Mouse (Mus musculus) right cerebral cortex, adult 2 months (tissue): ENCODE data around the gene Pars2.

ENCODE experiments used
- DNase-seq, 2 experiments: peaks; one replicate each; pipeline ENCODE4 v3.0.0; 2021 to 2022; ENCODE audit warnings: low spot score in 2 of 2

Gene Pars2

DNA sequence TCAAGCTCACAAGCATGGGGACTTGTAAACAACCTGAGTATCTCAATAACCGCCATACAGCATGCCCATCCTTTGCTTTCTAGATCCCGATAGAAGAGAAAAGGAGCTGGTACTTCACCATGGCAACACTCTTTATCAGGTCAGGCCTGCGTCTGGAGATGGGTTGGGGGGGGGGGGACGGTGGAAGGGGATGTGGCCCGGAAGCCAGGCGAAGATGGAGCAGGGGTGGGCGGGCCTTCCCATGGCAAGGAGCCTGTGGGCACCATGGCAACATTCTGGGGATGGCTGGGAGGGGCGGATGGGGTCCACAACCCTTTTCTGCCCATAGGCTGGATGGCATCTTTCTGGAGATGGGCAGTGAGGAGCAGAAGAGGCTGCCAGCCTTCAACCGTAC, 16.8 kb upstream of the Pars2 start:
- no peak for DNase-seq

DNA sequence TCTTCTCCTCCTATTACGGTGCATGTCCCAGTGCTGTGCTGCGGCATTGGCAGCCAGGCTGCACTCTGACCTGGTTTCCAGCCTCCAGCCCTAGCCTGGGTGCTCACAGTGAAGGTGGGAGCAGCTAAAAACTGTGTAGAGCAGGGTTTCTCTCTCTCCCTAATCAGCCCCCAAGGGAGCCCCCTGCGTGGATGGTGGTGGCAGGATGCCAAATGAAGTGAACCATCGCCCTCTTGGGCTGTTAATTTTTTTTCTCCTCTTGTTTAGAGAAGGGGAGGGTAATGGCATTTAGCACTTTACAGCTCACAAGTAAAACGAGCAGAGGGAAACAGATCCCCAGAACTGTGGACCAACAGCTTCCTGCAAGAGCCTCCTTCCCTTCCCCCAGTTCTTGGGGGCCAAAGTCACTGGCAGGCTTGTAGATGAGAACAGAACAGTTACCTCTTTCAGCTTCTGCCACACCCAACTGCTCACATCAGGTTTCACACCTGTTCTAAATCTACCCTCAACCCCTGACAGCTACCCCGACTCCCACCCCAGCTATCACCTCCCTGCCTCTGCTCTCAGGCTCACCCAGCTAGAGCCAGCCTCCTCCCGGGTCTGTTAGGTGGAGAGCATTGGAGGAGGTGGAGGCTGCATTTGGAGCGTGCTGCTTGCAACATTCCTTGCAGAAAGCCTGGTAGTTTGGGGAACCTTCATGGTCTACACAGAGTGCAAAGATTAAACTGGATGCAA, 7.2 kb upstream of the Pars2 start:
- DNase-seq, result no peak

DNA sequence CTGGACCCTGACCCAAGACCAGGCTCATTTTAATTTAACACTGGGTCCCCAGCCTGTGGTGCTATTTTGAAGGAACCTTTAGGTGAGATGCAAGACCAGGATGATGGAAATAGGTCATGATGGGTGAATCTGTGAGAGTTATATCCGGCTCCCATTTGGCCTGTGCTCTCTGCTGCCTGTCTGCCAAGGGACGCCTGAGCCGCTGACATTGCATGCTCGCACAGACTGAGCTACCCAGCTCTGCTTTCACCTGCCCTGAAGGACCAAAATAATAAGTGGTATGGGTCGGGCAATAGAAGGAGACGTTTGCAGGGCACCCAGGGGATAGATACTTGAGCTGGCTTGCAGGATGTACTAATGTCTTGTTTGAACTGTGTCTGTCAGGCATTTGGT, 6.7 kb upstream of the Pars2 start:
- DNase-seq, result no peak

DNA sequence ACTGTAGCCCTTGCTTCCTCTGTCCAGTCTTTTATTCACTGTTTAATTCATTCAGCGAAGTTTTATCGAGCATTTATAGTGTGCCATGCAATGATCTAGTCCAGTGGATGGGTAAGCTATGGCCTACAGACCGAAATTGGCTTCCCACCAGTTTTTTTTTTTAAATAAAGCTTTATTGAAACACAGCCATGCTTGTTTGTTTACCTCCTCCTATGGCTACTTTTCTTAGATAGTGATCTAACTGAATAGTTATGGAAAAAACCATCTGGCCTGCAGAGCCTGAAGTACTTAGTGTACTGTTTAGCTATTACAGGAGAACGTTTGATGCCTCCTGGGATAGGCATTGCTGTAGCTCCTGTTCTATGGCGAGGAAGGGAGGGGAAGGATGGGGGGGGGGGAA, 5.1 kb upstream of the Pars2 start:
- DNase-seq, result no peak

DNA sequence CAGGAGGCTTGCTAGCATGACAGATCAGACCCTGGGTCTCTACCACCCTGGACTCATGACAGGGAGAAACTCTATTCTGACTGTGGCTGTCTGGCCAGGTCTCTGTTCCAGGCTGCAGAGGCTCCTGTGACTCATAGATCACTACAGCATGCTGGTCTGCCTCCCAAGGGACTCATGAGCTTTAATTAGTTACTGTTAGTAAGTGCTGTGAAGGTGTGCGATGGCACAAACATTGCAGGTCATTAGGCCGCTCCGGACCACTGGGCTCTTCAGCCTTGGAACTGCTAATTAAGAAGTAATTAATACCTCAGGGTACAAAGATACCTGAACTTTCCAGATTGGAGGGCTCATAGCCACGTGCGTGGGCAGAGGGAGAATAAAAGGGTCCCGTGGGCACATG, 3.7 kb upstream of the Pars2 start:
- no peak for DNase-seq

DNA sequence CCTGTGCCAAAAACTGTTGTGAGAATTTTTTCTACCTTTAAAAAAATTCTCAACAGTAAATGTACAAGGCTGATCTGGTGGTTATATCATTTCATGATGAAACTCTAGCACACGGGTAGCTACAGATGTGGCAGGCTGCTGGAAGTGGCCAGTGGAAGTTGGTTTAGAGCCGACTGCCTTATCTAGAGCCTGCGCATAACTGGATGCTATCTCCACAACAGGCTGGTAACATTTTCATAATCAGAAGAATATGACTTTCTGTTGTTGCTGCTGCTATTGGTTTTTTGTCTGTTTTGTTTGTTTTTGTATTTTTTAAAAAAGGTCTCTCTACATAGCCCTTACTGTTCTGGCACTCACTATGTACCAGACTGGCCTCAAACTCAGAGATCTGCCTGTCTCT, 1.7 kb downstream of the Pars2 start:
- DNase-seq, result no peak

DNA sequence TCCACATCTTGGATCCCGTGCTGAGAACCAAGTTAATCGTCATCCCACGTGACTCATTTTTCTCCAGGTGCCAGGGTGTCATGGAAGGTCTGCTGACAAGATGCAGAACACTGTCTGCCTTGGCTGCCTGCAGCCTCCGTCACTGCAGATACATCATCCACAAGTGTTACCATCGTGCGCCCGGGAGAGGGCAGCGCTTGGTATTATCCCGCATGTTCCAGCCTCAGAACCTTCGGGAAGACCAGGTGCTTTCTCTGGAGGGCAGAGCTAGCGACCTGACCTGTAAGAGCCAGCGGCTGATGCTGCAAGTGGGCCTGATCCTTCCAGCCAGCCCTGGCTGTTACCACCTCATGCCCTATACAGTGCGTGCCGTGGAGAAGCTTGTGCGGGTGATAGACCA, 2.2 kb downstream of the Pars2 start:
- no peak for DNase-seq

DNA sequence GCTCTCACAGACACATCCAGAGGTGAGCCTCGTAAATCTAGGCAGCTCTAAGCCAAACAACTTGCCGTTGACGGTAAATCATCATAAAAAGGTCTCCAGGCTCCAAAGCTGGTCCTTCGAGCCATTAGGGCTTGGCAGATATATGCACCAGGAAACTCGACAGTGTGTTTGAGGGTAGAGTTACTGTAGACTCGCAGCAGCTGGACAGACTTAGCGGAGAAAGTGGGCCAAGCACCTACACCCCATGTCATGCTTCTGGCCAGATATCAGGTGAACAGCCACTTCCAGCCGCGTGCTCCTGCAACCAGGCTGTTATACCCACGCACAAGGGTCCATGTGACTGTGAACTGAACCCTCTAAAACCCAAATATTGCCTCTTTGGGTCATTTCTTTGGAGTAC, 4.8 kb downstream of the Pars2 start:
- DNase-seq, result no peak

DNA sequence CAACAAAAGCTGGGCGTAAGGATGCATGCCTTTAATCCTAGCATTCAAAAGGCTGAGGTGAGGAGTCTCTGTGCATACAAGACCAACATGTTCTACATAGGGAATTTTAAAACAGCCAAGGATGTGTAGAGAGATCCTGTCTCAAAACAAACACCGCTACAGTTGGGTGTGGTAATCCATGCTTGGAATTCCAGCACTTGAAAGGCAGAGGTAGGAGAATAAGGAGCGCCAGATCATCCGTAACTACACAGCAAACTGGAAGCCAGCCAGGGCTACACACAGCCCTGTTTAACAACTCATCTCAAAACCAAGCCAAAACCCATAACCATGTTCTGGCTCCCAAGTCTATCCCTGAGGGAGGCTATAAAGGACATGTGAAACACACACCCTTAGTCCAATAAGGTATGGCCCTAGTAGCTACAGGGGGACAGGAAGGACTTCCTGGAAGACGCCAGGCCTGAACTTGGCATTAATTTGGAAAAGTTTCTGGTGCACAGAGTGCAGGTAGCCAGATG, 13.1 kb downstream of the Pars2 start:
- DNase-seq, result no peak

DNA sequence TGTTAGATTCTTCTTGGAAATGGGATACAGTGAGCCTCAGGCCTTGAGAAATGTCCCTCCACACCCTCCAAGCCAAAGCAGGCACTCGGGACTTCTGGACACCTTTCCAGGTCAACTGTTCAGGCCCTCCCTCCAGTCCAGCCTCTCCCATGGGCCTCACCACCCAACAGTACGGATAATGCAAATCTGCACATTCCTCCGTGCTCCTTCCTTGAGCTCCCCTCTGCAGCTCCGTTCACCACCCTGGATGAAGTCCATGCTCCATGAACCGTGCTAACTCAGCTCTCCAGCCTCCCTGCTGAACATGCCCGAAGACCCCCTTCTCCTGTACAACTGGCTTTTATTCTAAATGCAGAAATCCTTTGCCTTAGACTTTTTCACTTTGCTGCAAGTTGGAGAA, 13.8 kb downstream of the Pars2 start:
- DNase-seq, result no peak

DNA sequence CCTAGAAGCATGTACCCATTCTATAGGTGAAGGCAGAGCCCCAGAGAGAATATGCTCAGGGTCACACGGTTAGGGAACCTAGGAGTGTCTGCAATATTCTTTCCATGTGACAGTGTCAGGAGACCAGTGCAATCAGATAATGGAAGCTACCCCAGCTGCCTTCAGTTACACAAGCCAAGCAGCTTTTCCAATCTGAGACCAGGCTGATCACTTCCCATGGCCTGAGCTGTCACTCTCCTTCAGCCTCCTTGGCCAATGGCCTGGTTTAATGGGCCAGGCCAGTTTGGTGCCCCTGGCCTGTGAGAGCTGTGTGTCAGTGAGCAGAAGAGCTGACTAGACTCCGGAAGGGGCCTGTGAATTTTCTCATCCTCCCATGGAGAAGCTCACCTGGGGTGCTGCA, 14.4 kb downstream of the Pars2 start:
- DNase-seq, result no peak

DNA sequence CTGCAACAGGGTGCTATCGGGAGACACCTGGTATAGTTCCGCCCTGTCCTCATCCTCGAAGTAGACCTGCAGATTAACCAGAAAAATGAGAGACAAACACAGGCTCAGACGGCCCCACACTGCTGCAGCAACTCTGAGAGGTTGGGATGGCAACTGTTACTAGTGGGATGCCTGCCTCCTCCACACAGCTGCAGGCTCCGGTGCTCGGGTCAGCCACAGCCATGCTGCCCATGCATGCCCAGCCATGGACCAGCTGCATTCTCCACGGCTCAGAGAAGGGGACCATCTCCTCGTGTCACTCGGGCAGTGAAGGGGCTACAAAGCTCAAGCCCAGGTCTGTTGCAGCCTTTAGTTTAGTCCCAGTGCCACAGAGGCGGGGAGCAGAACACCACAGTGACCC, 14.8 kb downstream of the Pars2 start:
- DNase-seq, result no peak

DNA sequence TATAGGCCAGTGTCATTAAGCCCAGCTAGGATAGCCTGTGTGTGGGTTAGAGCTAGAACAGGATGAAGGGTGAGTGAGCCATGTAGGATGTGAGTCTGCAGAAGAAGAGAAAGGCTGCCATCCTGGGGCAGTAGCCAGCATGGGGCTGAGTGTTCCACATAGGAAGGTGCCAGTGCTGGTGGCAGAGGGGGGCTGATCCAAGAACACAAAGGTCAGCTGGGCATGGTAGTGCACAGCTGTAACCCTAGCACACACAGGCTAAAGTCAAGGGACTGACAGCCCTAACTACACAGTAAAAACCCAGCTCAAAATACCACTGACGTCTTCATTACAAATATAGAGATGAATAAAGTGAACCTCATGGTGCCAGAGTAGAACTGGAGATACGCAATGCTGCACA, 15.7 kb downstream of the Pars2 start:
- no peak for DNase-seq

DNA sequence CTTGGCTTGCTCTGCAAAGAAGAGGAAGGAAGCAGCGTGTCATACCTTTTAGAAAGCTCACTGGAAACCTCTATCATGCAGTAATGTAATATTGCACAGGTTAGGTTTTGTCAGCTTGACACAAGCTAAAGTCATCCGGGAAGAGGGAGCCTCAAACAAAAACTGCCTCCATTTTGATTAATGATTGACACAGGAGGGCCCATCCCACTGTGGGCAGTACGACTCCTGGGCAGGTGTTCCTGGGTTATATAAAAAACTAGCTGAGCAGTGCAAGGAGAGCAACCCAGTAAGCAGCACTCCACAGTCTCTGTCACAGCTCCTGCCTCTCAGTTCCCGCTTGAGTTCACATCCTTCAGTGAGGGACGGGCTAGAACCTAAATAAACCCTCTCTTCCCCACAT, 25.9 kb downstream of the Pars2 start:
- DNase-seq, result no peak

DNA sequence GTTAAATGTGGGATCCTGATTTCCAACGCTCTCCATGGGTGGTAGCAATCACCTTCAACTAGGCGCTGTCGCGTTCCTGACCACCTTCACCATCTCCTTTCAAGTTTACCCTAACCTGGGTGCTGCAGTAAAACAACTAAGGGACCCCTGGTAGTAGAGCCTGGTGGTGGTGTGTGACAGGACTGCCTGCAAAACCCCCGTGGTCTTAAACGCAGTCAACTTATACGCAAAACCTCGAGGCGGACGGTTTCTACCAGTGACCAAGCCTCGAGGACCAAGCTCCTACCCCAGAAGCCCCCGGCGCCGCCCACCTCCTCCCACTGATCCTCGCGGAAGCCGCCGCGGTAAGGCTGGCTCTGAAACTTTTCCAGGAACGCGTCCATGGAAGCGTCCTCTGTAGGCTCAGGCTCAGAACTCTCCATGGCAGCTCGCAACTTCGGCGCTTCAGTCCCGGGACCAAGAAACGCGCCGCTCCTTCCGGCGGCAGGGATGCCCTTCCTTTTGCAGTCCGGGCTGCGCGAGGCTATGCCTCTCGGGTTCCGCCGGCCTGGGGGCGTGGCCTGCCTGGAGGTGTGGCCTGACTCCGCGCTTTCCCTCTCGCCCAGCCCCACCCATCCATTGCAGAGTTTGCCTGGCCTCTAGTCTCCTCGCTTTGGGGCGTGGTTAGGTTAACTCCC, 27.7 kb downstream of the Pars2 start, which contains the start of gene Ttc4:
Gene Ttc4, minus strand, starts transcription at position 503 of the 677 bp plus-strand sequence.
- DNase-seq, result peak; percentile 82 to 87

DNA sequence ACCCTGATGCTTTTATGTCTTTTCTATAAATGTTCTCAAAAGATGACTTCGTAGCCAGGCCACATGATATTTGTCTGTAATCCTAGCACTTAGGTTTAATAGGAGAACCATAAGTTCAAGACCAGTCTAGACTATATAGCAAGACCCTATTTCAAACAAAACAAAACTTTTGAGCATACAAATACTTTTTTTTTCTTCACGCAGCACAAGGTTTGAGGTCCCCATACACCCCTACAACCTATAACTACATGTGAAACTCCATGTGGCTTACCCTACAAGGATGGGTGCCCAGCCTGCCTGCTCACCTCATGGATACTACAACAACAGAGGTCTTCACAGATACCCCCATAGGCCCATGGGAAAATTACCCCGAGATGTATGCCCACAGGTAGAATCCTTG, 28.3 kb downstream of the Pars2 start:
- no peak for DNase-seq

DNA sequence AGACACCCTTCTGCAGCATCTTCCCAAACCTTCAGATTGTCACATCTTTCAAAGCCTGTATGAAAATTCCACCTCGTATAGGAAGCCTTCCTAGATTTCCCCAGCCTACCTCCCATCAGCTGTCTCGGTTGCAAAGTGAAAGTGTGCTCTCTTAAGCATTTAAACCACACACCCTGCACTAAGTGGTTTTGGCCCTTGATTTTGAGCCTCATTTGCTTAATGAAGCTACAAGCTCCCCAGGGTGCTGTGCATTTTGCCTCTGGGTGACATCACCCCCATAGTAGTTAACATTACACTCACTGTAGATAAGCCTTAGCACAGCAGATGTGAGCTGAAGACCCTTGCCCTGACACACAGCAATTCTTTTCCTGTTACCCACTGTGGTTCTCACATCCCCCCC, 30.1 kb downstream of the Pars2 start:
- no peak for DNase-seq

DNA sequence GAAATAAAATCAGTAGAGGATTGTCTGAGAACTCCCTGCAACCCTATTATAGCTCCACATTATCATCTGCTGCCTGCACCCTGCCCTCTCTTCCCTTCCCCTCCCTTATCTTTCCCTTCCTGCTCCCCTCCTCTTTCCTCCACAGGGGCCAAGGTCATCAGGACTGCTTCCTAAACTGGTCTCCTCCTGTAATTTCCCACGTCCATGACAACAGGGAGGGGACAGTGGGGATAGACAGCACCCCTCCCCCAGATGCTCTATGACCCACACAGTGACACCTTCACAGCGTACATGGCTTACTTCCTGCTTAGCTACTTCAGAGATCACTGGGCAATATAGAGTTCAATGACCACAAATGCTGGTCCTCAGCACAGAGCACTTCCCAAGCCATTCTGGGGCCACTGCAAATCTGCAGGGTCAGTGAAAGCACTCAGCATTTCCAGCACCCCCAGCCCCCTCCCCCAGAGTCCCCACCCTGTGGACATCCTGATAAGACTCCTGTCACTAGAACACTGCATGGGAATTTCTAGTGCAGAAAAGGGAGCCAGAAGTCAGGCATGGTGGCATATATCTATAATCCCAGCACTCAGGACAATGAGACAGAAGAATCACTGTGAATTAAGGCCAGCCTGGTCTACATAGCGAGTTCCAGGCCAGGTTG, 37.9 kb downstream of the Pars2 start:
- no peak for DNase-seq

DNA sequence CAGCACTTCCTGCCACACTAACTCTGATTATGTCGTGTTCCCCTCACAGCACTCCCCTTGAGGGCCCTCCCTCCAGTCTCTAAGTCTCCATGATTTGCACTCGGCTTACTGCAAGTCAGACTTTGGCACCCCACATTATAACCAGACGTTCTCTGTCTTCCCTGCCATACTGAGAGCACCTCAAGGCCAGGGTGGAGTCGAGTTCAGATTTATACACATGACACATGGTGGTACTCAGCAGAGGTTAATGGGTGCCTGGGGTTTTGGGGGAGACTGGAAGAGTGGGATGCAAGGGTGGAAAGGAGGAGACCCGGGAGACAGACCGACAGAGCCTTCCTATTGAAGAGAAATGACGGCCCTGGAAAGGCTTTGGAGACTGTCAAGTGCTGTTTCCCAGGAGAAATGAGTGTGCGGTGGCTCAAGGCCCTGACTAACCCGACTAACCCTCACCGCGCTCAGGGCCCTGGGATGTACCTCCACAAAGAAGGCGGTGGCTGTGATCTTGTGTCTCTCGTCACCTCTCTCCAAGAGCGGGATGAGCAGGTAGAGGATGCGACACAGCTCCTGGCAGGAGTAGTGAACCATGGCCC, 43.1 kb downstream of the Pars2 start:
- DNase-seq, result no peak

DNA sequence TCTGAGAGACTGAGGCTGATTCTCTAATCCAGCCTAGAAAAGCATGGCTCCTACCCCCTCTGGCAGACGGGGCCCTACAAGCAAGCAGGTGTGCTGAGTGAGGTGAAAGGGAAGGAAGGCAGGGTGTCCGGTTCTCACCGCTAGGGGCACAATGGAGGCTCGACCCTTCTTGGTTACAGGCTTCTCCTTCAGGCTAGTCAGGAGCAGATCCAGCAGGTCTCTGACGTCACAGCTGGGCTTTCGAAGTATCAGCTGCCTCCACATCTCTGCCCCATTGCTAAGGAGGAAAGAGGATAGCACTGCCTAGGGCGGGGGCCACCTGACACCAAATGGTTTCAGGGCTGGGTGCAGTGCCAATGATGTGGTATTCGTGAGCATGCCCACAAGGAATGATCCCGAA, 49.1 kb downstream of the Pars2 start:
- DNase-seq, result peak; percentile 31 to 35

DNA sequence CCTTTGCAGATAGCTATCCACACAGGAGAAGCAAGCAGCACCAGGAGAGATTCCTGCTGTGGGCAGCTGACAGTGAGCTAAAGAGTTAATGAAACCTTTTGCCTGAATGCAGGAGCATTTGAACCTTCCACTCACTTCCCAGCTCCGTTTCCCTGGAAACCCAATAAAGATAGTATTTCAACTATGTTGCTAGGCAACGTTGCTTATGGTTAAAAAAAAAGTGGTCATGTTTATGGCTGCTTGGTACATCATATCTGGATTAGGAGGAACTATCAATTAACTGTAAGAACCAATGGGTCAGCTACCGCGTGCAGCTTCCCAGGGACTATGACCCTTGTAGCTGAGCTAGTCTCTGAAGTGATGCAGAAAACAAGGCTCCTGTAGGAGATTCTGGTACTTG, 49.9 kb downstream of the Pars2 start:
- peak; percentile 25 to 30 for DNase-seq

DNA sequence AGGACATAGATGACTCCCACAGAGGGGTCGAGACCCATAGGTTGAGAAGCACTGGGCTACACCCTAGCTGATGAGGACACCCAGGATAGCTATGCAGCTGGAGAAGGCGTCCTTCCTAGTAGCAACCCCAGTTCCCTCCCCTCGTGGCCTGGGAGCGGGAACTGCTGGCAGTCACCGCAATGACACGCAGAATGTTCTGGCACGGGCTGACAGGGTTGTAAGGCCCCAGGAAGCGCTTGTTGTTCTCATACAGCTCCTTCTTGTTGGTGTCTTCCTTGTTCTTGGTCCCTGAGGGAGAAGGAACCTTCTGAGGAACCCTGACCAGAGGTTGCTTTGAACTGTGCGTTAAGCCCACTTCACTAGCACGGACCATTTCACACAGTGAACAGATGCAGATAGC, 53.1 kb downstream of the Pars2 start:
- no peak for DNase-seq

DNA sequence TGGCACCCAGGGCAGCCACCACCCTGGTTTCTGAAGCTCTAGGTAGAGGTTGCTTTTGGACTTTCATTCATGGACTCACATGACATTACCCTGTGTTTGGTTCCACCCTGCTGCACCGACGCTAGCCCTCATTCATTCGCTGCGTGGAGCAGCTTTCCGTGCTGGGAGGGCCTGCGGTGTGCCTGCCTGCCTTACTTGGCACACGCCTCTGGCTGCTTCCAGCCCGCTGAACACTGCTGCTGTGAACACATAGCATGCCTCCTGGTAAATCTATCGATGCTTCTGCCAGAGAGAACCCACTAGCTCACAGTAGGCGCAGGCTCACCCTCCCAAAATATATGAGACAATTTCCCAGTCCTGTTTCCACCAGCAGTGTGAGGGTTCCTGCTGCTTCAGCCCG, 53.5 kb downstream of the Pars2 start:
- peak; percentile 55 to 72 for DNase-seq
